Mouse (Mus musculus): ENCODE measurements around the gene Dennd1a. TPM values are rescaled to one million over a fixed set of nuclear protein-coding genes. Genes with fewer than 3 reads are reported as not detected.

Dennd1a gene
- polyA plus RNA-seq, 1 experiment from 2014 or later = 30.3 TPM

DNA sequence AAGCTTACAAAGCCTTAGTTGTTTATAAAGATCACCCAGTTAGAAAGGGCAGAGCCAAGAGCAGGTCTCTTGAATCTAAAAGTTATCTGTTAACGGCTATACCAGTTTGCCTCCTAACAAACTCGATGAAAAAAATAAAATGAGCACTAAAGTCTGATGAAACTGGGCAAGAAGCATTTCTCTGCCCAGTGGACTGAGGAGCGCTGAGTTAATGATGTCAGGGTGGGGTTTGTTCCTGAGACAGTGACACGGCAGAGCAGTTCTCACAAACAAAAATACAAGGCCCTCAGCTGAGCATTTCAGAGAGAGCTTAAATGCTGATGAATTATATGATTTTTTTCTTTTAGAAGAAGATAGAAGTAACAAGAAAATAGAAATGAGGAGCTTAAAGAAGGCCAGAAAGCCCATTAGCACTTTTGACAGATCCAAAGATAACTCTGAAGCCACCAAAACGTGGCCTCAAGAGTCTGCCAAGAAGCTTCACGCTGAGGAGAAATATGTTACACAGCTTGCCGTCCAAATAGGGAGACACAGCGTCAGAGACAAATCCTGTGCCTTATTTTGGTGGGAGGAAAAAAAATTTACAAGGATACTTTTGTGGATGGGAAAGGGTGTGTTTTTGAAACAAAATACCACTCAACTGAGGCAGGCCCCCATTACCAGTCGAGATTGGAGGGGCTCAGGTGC is 264.0 kb downstream of the Dennd1a start:
- TF ChIP-seq CTCF (IDR thresholded peaks at IDR 0.05) = no peak
- no peak for DNase-seq (ENCODE audit: low read depth, low spot score)
- ATAC-seq = peak; percentile 57
- CTCF ChIA-PET = interaction anchor here (0.6 to 1.9 kb wide), 5 partner anchors 8 to 153 kb away, joined by 3 to 5 read pairs (median 3); no protein-coding TSS in a partner anchor
- no peaks in the 10 kb centered on the region for H3K27me3 ChIP-seq
- POLR2A ChIA-PET = no interaction called here
- in situ Hi-C loops (cut with MboI; ENCODE audit: low pct_unique_long_range_greater_than_20kb) = no loop called here

DNA sequence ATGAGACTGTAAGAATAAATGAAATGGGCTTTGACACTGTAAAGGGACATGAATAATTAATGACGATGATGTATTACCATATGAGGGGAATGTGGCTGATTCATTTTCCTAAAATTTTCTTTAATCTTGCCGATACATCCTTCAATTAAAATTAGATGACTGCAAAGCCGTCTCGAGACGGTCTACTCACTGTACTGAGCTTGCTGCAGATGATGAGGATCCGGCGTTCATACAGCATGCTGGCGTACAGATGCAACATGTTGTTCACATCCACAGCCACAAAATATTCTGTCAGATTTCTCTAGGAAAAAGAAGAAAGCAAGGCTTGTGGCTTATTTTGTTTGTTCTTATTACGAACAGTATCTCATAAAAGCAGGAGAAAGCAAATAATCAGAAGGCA is 266.0 kb downstream of the Dennd1a start:
- no peaks in the 10 kb centered on the region for H3K27me3 ChIP-seq
- DNase-seq (ENCODE audit: low read depth, low spot score) (no peak), ATAC-seq (no peak)
- no peak for TF ChIP-seq CTCF (IDR thresholded peaks at IDR 0.05)
- ChIA-PET POLR2A (no interaction called here), CTCF (no interaction called here)
- in situ Hi-C loops (cut with MboI; ENCODE audit: low pct_unique_long_range_greater_than_20kb) = no loop called here

DNA sequence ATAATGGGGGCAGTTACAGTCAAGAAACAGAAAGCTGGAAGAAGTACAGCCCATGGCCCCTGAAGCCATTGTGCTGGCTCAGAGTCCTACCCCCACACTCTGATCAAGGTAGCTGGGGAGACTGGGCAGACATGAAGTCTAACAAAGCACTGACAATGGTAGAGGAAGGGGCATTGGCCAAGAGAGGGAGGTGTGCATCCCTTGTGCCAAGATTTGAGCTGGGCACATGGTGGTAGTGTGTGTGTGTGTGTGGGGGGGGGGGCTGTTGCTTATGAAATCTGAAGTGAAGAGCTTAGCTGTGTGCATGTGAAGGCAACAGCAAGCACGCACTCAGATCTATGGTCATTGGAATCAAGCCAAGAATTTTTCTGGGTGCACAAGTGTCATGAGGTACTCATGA is 272.5 kb downstream of the Dennd1a start:
- DNase-seq (ENCODE audit: low read depth, low spot score) = no peak
- H3K27me3 ChIP-seq = no peaks in the 10 kb centered on the region
- CTCF ChIA-PET = interaction anchor here (1.0 to 2.3 kb wide), 3 partner anchors 9 to 195 kb away, joined by 3 to 5 read pairs (median 4); no protein-coding TSS in a partner anchor
- ATAC-seq = no peak
- no peak for TF ChIP-seq CTCF (IDR thresholded peaks at IDR 0.05)
- POLR2A ChIA-PET = no interaction called here
- in situ Hi-C loops (cut with MboI; ENCODE audit: low pct_unique_long_range_greater_than_20kb) = no loop called here

DNA sequence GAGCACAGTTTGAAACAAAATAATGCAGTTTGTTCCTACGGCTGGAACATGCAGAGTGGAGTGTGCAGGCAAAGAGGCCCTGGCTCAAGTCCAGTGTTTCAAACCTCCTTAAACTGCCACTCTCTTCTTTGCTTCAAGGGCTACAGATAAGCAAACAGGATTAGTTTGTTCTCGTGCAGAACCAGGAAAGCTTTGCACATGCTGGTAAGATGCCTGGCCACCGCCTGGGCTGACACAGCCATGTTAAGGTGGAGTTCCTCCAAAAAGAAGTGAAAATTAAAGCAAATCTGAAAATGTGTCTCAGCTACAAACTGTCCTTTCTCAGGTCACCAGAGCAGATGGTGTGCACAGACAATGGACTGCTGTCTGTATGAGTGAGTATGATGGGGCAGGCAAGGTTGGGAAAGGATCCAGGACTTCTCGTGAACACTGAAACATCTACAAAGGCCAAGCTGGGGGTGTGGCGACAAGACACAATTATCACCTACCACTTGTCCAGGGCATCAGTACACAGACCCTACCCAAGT is 273.3 kb downstream of the Dennd1a start:
- DNase-seq (ENCODE audit: low read depth, low spot score) (no peak), ATAC-seq (no peak)
- TF ChIP-seq CTCF (IDR thresholded peaks at IDR 0.05) = no peak
- H3K27me3 ChIP-seq = no peaks in the 10 kb centered on the region
- ChIA-PET POLR2A (no interaction called here), CTCF (interaction anchor here (2.3 kb wide), 1 partner anchor 10 kb away, joined by 5 read pairs; no protein-coding TSS in a partner anchor)
- in situ Hi-C loops (cut with MboI; ENCODE audit: low pct_unique_long_range_greater_than_20kb) = no loop called here

DNA sequence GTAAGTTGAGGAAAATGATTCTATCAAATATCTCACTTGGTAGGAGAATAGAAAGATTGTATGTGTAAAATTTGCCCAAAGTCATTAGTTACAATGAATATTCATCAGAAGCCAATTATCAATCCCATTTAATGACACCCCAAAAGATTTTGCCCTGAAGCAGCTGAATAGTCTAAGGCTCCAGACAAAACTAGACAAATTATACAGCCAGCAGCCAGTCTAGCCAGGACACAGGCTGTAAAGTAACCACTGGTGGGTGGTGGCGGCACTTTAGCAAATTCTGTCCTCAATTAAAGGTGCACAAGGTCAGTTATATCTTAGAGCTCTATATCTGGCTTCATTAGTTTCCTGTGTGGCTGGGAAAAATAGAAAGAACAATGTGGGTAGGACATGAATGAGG is 280.0 kb downstream of the Dennd1a start:
- CTCF ChIA-PET = no interaction called here
- POLR2A ChIA-PET = no interaction called here
- DNase-seq (ENCODE audit: low read depth, low spot score) = no peak
- no peak for ATAC-seq
- in situ Hi-C loops (cut with MboI; ENCODE audit: low pct_unique_long_range_greater_than_20kb) = no loop called here
- no peak for TF ChIP-seq CTCF (IDR thresholded peaks at IDR 0.05)
- no peaks in the 10 kb centered on the region for H3K27me3 ChIP-seq

DNA sequence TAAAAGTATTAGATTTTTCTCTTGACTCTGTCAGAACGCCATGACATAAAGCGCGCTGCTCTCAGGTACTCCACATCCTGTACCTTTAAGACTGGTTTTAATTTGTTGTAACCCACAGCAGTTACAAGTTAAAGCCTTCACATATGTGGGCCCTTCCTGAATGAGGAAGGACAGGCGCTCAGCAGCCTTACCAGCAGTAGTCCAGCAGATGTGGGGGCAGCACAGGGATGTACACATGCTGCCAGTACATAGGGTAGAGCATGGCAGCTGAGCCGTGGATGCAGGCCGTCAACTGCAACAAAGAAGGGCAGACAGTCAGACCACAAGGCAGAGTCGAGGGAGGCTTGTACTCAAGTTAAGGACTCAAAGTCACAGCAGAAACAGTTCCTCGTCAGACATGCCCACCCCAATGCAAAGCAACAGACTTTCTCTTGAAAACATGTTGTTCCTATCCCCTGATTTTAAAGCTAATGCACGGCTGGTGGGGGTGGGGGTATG is 284.0 kb downstream of the Dennd1a start:
- H3K27me3 ChIP-seq = no peaks in the 10 kb centered on the region
- in situ Hi-C loops (cut with MboI; ENCODE audit: low pct_unique_long_range_greater_than_20kb) = no loop called here
- ATAC-seq (no peak), DNase-seq (ENCODE audit: low read depth, low spot score) (no peak)
- no peak for TF ChIP-seq CTCF (IDR thresholded peaks at IDR 0.05)
- ChIA-PET POLR2A (no interaction called here), CTCF (interaction anchor here (0.6 kb wide), 1 partner anchor 124 kb away, joined by 3 read pairs; no protein-coding TSS in a partner anchor)

DNA sequence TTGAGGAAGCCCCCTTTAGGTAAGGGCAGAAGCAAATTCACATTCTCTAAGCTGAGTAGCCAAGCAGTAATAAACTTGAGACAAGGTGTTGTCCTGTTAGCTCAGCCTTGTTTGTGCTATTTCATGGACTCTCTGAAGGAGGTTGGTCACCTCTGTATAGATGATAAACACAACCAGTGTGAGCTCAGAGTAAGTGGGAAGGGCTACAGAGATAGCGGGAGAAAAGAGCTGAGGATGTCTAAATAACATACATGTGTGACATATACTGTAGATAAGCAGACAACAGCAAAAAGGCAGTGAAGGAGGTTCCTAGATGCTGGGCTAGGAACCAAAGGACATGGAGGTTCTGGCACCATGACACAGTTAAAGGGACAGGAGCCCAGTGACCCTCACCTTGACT is 286.2 kb downstream of the Dennd1a start:
- CTCF ChIA-PET = interaction anchor here (0.9 kb wide), 1 partner anchor 158 kb away, joined by 3 read pairs; no protein-coding TSS in a partner anchor
- ATAC-seq (no peak), DNase-seq (ENCODE audit: low read depth, low spot score) (no peak)
- no peaks in the 10 kb centered on the region for H3K27me3 ChIP-seq
- POLR2A ChIA-PET = no interaction called here
- in situ Hi-C loops (cut with MboI; ENCODE audit: low pct_unique_long_range_greater_than_20kb) = no loop called here
- no peak for TF ChIP-seq CTCF (IDR thresholded peaks at IDR 0.05)

DNA sequence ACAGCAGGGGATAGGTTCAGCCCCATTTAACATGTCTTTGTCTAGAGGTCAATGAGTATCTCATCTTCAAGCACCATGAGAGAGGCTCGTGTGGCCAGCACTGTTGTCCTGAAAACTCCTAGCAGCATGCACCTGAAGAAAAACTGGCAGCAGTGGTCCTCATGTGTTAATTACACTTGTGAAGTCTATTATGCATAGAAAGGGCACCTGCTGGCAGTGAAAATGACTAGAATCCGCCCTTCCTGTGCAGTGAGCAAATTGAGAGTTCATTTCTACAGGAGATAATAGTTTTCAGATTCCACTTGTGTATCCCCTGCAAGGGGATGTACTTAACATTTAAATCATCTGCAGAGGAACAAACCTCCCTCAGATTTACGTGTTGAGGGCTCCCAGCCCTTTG is 289.2 kb downstream of the Dennd1a start:
- CTCF ChIA-PET = no interaction called here
- no peak for TF ChIP-seq CTCF (IDR thresholded peaks at IDR 0.05)
- ATAC-seq = no peak
- in situ Hi-C loops (cut with MboI; ENCODE audit: low pct_unique_long_range_greater_than_20kb) = no loop called here
- POLR2A ChIA-PET = no interaction called here
- no peaks in the 10 kb centered on the region for H3K27me3 ChIP-seq
- DNase-seq (ENCODE audit: low read depth, low spot score) = no peak

DNA sequence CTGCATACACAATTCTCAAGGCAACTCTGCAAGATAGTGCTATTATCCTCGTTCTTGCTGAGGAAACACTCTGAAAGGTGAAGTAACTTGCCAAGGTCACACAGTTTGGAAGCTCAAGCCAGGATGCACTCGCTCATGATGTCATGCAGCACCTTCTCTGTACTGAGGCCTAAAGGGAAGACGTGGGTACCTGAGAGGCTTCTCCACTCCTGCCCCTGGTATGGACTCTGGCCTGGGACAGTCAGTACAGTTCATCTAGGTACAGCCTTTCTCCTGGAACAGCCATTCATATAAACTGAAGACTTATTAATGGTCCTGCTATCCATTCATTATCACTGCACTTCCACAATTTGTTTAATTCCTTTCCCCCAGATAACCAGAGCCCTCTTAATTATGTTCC is 298.1 kb downstream of the Dennd1a start:
- H3K27me3 ChIP-seq = no peaks in the 10 kb centered on the region
- CTCF ChIA-PET = no interaction called here
- ATAC-seq (no peak), DNase-seq (ENCODE audit: low read depth, low spot score) (no peak)
- POLR2A ChIA-PET = interaction anchor here (0.7 kb wide), 1 partner anchor 60 kb away, joined by 3 read pairs; no protein-coding TSS in a partner anchor
- no peak for TF ChIP-seq CTCF (IDR thresholded peaks at IDR 0.05)
- in situ Hi-C loops (cut with MboI; ENCODE audit: low pct_unique_long_range_greater_than_20kb) = no loop called here

DNA sequence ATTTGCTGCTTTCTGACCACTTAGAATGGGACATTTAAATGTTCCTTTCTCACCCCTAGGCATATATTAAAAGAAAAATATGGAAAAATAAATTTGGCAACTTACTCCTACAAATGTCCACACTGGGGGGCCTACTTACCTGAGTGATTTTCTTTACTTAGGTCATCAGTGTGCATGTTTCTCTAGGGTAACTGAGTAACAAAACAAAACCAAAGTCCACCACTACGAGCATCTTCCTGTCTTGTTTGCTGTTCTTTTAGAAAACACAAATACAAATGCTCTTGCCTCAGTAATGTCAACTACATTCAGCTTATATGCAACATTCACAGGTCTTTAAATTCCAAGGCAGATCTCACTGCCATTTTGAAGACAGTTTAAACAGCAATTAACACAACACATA is 298.9 kb downstream of the Dennd1a start:
- no peak for DNase-seq (ENCODE audit: low read depth, low spot score)
- no peak for TF ChIP-seq CTCF (IDR thresholded peaks at IDR 0.05)
- H3K27me3 ChIP-seq = no peaks in the 10 kb centered on the region
- in situ Hi-C loops (cut with MboI; ENCODE audit: low pct_unique_long_range_greater_than_20kb) = no loop called here
- ChIA-PET POLR2A (no interaction called here), CTCF (no interaction called here)
- ATAC-seq = no peak

DNA sequence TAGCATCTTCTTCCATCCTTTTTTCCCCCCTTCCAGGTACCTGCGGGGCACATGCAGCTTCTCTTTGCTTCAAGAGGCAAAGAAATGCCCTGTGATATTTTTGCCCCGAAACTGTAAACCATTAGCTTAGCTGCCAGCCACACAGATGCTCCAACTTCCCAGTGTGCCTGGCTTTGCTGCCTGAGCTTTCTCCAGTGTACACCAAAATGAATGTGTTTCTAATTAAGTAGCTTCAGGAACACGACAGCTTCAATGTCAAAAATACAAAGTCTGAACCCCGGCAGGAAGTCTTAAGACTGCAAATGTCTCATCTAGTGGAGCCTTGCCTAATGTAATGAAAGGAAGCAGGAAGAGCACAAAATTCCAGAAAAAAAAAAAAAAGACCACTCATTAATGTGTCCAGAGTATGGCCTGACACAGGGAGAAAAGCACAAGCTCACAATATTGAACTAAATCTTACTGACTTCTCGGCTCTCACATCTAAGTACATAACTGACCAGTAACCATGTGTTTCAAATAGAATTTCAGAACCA is 301.4 kb downstream of the Dennd1a start:
- no peak for ATAC-seq
- H3K27me3 ChIP-seq = no peaks in the 10 kb centered on the region
- CTCF ChIA-PET = interaction anchor here (0.8 to 2.4 kb wide), 4 partner anchors 10 to 22 kb away, joined by 3 to 9 read pairs (median 4); no protein-coding TSS in a partner anchor
- POLR2A ChIA-PET = no interaction called here
- in situ Hi-C loops (cut with MboI; ENCODE audit: low pct_unique_long_range_greater_than_20kb) = no loop called here
- DNase-seq (ENCODE audit: low read depth, low spot score) = no peak
- no peak for TF ChIP-seq CTCF (IDR thresholded peaks at IDR 0.05)

Measured in Patski (cell line).